ENCODE assay signal across 12 mouse cellular contexts in the genomic region with DNA sequence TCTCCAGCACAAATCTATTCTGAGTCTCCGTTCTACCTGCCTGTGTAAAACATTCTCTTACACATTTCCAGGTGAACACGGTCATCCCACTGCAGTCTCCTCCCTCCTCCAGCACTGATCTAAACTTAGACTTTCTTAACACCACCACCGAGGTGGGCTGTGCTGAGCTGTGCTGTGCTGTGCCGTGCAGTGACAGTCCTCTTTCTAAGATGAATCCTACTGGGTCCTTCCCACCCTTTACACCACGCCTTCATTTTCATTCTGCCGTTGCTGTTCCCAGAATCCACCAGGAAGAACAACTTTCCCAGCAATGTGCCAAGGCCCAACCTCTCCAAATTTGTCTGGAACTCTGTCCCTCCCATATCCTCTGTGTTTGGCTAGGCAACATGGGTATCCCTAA. TPM values are rescaled to one million over a fixed set of nuclear protein-coding genes. Genes with fewer than 3 reads are reported as not detected.
DNase-seq lines count a peak whose midpoint lies in the region; ATAC-seq lines count a peak whose summit lies in the region.
"Had no signal": no experiment of that assay in that cellular context is flagged by ENCODE, and none has a peak within 500 bp of the region (broad histone marks: within the 10 kb centered on the region; RNA-seq: fewer than 3 reads in every experiment).

No protein-coding gene starts in this region.

- H3K27me3 ChIP-seq in heart, embryonic 13.5 days (replicated peaks) = no peaks in the 10 kb centered on the region
- no peaks in the 10 kb centered on the region for H3K27me3 ChIP-seq in stomach, embryonic 14.5 days (ENCODE audit: control insufficient read depth, insufficient read depth, low read length)
- H3K27me3 ChIP-seq: midbrain, embryonic 12.5 days had no signal

- H3K9ac ChIP-seq in heart, embryonic 13.5 days = peak overlapping the region; percentile 59
- no peak overlapping the region for H3K9ac ChIP-seq in stomach, embryonic 14.5 days (replicated peaks; ENCODE audit: low read depth, low read length)

- H3K4me1 ChIP-seq in heart, embryonic 13.5 days = peaks cover 47% of the 10 kb centered on the region
- H3K4me1 ChIP-seq in stomach, embryonic 14.5 days (ENCODE audit: control insufficient read depth, insufficient read depth, low read length) = peaks cover 29% of the 10 kb centered on the region

- no peak for ATAC-seq in heart, embryonic 13.5 days (ENCODE audit: extremely low read depth, insufficient number of reproducible peaks, low FRiP score, low TSS enrichment)
- no peak for ATAC-seq in stomach, embryonic 14.5 days (ENCODE audit: insufficient number of reproducible peaks, insufficient read depth, low FRiP score, low read depth)
- ATAC-seq in megakaryocyte progenitor cell, adult 5-6 weeks (replicated peaks; ENCODE audit: poor library complexity) = no peak

- DNase-seq in heart, adult 11 months = peak; percentile 90
- no peak for DNase-seq in heart, adult 8-10 months (ENCODE audit: low spot score)
- peak; percentile 55 to 67 for DNase-seq in left cerebral cortex, adult 18-20 months (ENCODE audit: low spot score in 2 of 2)
- no peak for DNase-seq in left cerebral cortex, adult 9 months (ENCODE audit: low spot score in 2 of 2)
- no peak for DNase-seq in embryo, embryonic 9.5 days (ENCODE audit: extremely low spot score)
- DNase-seq: lung, adult 2 months; thymus, adult 2 months had no signal

- H3K4me2 ChIP-seq in heart, embryonic 13.5 days = no peak overlapping the region
- no peak overlapping the region for H3K4me2 ChIP-seq in stomach, embryonic 14.5 days (replicated peaks; ENCODE audit: low read depth, low read length)
- H3K4me2 ChIP-seq: midbrain, embryonic 12.5 days had no signal

- H3K9me3 ChIP-seq in heart, embryonic 13.5 days = no peaks in the 10 kb centered on the region
- no peaks in the 10 kb centered on the region for H3K9me3 ChIP-seq in stomach, embryonic 14.5 days (ENCODE audit: control insufficient read depth, low read depth, low read length)
- H3K9me3 ChIP-seq: midbrain, embryonic 12.5 days had no signal

- H3K27ac ChIP-seq in heart, embryonic 13.5 days (replicated peaks) = peak overlapping the region; percentile 98
- H3K27ac ChIP-seq in stomach, embryonic 14.5 days (ENCODE audit: low read length) = peak overlapping the region; percentile 91

- no peak overlapping the region for H3K4me3 ChIP-seq in heart, embryonic 13.5 days
- H3K4me3 ChIP-seq in stomach, embryonic 14.5 days (ENCODE audit: low read depth, low read length) = no peak overlapping the region
- H3K4me3 ChIP-seq: midbrain, embryonic 12.5 days had no signal

- 46% methylated on average over 6 of the region's 6 CpGs for WGBS in heart, embryonic 13.5 days
- 36% methylated on average over 6 of the region's 6 CpGs for WGBS in stomach, embryonic 14.5 days

- peaks cover 20% of the 10 kb centered on the region for H3K36me3 ChIP-seq in heart, embryonic 13.5 days
- peaks cover 12% of the 10 kb centered on the region for H3K36me3 ChIP-seq in stomach, embryonic 14.5 days (ENCODE audit: control insufficient read depth, insufficient read depth, low read length)

RNA-seq across cellular contexts. Expression of a gene that starts 1.9 kb away (rescaled TPM):
- total RNA-seq in heart, adult 8-10 months (2022) = 10 to 100 TPM; 57.1 to 72.2 (median 68.6) TPM
- total RNA-seq in left cerebral cortex, adult 18-20 months (2021) = 1,000 to 10,000 TPM; 1,053 to 1,091 TPM
- 79.5 and 82.1 TPM in 2 replicates for polyA plus RNA-seq in heart, embryonic 13.5 days (2015; fragmentation: Nextera tagmentation; extraction: Ambion mirVana)
- polyA plus RNA-seq in stomach, embryonic 14.5 days (2014; fragmentation: Nextera tagmentation; extraction: Ambion mirVana) = 104 and 107 TPM in 2 replicates
- total RNA-seq in megakaryocyte progenitor cell, adult 5-6 weeks (2015) = 36.6 and 41.2 TPM in 2 replicates
- total RNA-seq in megakaryocyte progenitor cell, adult 5-6 weeks (2017) = 8.2 and 12.8 TPM in 2 replicates

RNA-seq across cellular contexts. Expression of a gene that starts 8.6 kb away (rescaled TPM):
- 10 to 100 TPM; 33.3 to 81.2 (median 48.5) TPM for total RNA-seq in heart, adult 8-10 months (2022)
- 100 to 1,000 TPM; 129 to 133 TPM for total RNA-seq in left cerebral cortex, adult 18-20 months (2021)
- 8.6 and 9.0 TPM in 2 replicates for polyA plus RNA-seq in heart, embryonic 13.5 days (2015; fragmentation: Nextera tagmentation; extraction: Ambion mirVana)
- 10.5 and 15.1 TPM in 2 replicates for polyA plus RNA-seq in stomach, embryonic 14.5 days (2014; fragmentation: Nextera tagmentation; extraction: Ambion mirVana)
- total RNA-seq in megakaryocyte progenitor cell, adult 5-6 weeks (2015) = 8.3 and 8.8 TPM in 2 replicates
- 4.0 and 4.8 TPM in 2 replicates for total RNA-seq in megakaryocyte progenitor cell, adult 5-6 weeks (2017)

RNA-seq across cellular contexts. Expression of a gene that starts 15.8 kb away (rescaled TPM):
- 1 to 10 TPM; 6.3 to 8.4 (median 7.5) TPM for total RNA-seq in heart, adult 8-10 months (2022)
- total RNA-seq in left cerebral cortex, adult 18-20 months (2021) = 10 to 100 TPM; 23.6 to 26.8 TPM
- 28.4 and 31.3 TPM in 2 replicates for polyA plus RNA-seq in heart, embryonic 13.5 days (2015; fragmentation: Nextera tagmentation; extraction: Ambion mirVana)
- 59.4 and 59.8 TPM in 2 replicates for polyA plus RNA-seq in stomach, embryonic 14.5 days (2014; fragmentation: Nextera tagmentation; extraction: Ambion mirVana)
- 18.6 and 23.4 TPM in 2 replicates for total RNA-seq in megakaryocyte progenitor cell, adult 5-6 weeks (2015)
- total RNA-seq in megakaryocyte progenitor cell, adult 5-6 weeks (2017) = 23.9 and 40.6 TPM in 2 replicates

RNA-seq across cellular contexts. Expression of a gene that starts 26.9 kb away (rescaled TPM):
- 10 to 100 TPM; 16.1 to 18.7 (median 17.1) TPM for total RNA-seq in heart, adult 8-10 months (2022)
- total RNA-seq in left cerebral cortex, adult 18-20 months (2021) = 10 to 100 TPM; 35.2 to 38.0 TPM
- polyA plus RNA-seq in heart, embryonic 13.5 days (2015; fragmentation: Nextera tagmentation; extraction: Ambion mirVana) = 9.7 and 10.3 TPM in 2 replicates
- polyA plus RNA-seq in stomach, embryonic 14.5 days (2014; fragmentation: Nextera tagmentation; extraction: Ambion mirVana) = 9.2 and 11.0 TPM in 2 replicates
- total RNA-seq in megakaryocyte progenitor cell, adult 5-6 weeks (2015) = 6.2 and 7.6 TPM in 2 replicates
- total RNA-seq in megakaryocyte progenitor cell, adult 5-6 weeks (2017) = 6.6 and 6.7 TPM in 2 replicates

RNA-seq across cellular contexts. Expression of a gene that starts 33.8 kb away (rescaled TPM):
- total RNA-seq in heart, adult 8-10 months (2022) = under 1 TPM in 1 of 4 experiments, not detected in 3; 0.12 TPM
- under 1 TPM; 0.42 to 0.79 TPM for total RNA-seq in left cerebral cortex, adult 18-20 months (2021)
- 0.47 and 0.67 TPM in 2 replicates for polyA plus RNA-seq in heart, embryonic 13.5 days (2015; fragmentation: Nextera tagmentation; extraction: Ambion mirVana)
- polyA plus RNA-seq in stomach, embryonic 14.5 days (2014; fragmentation: Nextera tagmentation; extraction: Ambion mirVana) = 0.39 and 0.54 TPM in 2 replicates
- not detected in 2 replicates for total RNA-seq in megakaryocyte progenitor cell, adult 5-6 weeks (2015)
- total RNA-seq in megakaryocyte progenitor cell, adult 5-6 weeks (2017) = not detected in 2 replicates
- total RNA-seq: granulocyte monocyte progenitor cell, adult 5-6 weeks had no signal

Comparison
In these comparisons a context has a peak if more than half of its experiments do, and no peak if none do; other contexts are left out.
1. DNase-seq: peak in heart, adult 11 months (single experiment) and left cerebral cortex, adult 18-20 months (2 of 2); none in heart, adult 8-10 months (single experiment), left cerebral cortex, adult 9 months (0 of 2) and embryo, embryonic 9.5 days (single experiment).
2. RNA of a gene that starts 1.9 kb away (total RNA-seq): 1,053 to 1,091 TPM in left cerebral cortex, adult 18-20 months; 57.1 to 72.2 TPM in heart, adult 8-10 months and 8.2 to 41.2 TPM in megakaryocyte progenitor cell, adult 5-6 weeks; every median in the first group is over 10 times any median in the second.